Mouse (Mus musculus) CD4-positive, CD25-positive, alpha-beta regulatory T cell, adult 2 months (primary cell): Measurements from ENCODE around the gene Iqgap1.

ENCODE experiments used
- DNase-seq: peaks from one replicate; pipeline ENCODE4 v3.0.0-alpha.2; 2012; ENCODE audit warnings: low read depth, low spot score

Iqgap1 gene

GRCm38 (mm10) chr7:80719038-80719437, 106.7 kb downstream of the Iqgap1 start:
- no peak for DNase-seq

- peak; percentile 43 for DNase-seq
Observed at GRCm38 (mm10) chr7:80718471-80718870, 107.3 kb downstream of the Iqgap1 start.

- no peak for DNase-seq
Observed at GRCm38 (mm10) chr7:80716758-80717157, 109.0 kb downstream of the Iqgap1 start.

- no peak for DNase-seq
Observed at GRCm38 (mm10) chr7:80715306-80715705, 110.5 kb downstream of the Iqgap1 start.

GRCm38 (mm10) chr7:80711496-80711895, 114.3 kb downstream of the Iqgap1 start:
- DNase-seq = no peak

GRCm38 (mm10) chr7:80710333-80710732, 115.4 kb downstream of the Iqgap1 start:
- no peak for DNase-seq

- DNase-seq = no peak
Observed at GRCm38 (mm10) chr7:80704066-80704465, 121.7 kb downstream of the Iqgap1 start.

GRCm38 (mm10) chr7:80702510-80702909, 123.3 kb downstream of the Iqgap1 start:
- DNase-seq = no peak

- DNase-seq = no peak
Observed at GRCm38 (mm10) chr7:80699709-80700108, 126.1 kb downstream of the Iqgap1 start.

- no peak for DNase-seq
Observed at GRCm38 (mm10) chr7:80698940-80699339, 126.8 kb downstream of the Iqgap1 start.

GRCm38 (mm10) chr7:80697859-80698258, 127.9 kb downstream of the Iqgap1 start:
- no peak for DNase-seq

- peak; percentile 78 for DNase-seq
Observed at GRCm38 (mm10) chr7:80696903-80697302, 128.9 kb downstream of the Iqgap1 start.

GRCm38 (mm10) chr7:80696334-80696733, 129.4 kb downstream of the Iqgap1 start:
- DNase-seq = no peak

- DNase-seq = no peak
Observed at GRCm38 (mm10) chr7:80692472-80692871, 133.3 kb downstream of the Iqgap1 start.

GRCm38 (mm10) chr7:80691131-80691530, 134.6 kb downstream of the Iqgap1 start:
- DNase-seq = no peak

GRCm38 (mm10) chr7:80689221-80689591, 136.6 kb downstream of the Iqgap1 start:
- DNase-seq = peak; percentile 76

- DNase-seq = peak; percentile 75
Observed at GRCm38 (mm10) chr7:80688556-80689220, 137.1 kb downstream of the Iqgap1 start, which contains the start of gene Crtc3. Gene Crtc3, minus strand, starts transcription at chr7:80688877.

- peak; percentile 68 for DNase-seq
Observed at GRCm38 (mm10) chr7:80687721-80688555, 137.8 kb downstream of the Iqgap1 start.

- no peak for DNase-seq
Observed at GRCm38 (mm10) chr7:80685639-80686038, 140.1 kb downstream of the Iqgap1 start.

- no peak for DNase-seq
Observed at GRCm38 (mm10) chr7:80682630-80683029, 143.1 kb downstream of the Iqgap1 start.

- DNase-seq = peak; percentile 73
Observed at GRCm38 (mm10) chr7:80680218-80680847, 145.4 kb downstream of the Iqgap1 start.

GRCm38 (mm10) chr7:80672323-80672722, 153.5 kb downstream of the Iqgap1 start:
- peak; percentile 62 for DNase-seq
